16 mouse cellular contexts compared by ENCODE assay signal in genomic region chr16:92402216-92402615, GRCm38 (mm10). TPM values are rescaled to one million over a fixed set of nuclear protein-coding genes. Genes with fewer than 3 reads are reported as not detected.
DNase-seq lines count a peak whose midpoint lies in the region; ATAC-seq and TF ChIP-seq lines count a peak whose summit lies in the region.
"Had no signal": no experiment of that assay in that cellular context is flagged by ENCODE, and none has a peak within 500 bp of the region (broad histone marks: within the 10 kb centered on the region; RNA-seq: fewer than 3 reads in every experiment).

No protein-coding gene starts in this region.

- H3K27ac ChIP-seq in heart, embryonic 13.5 days (replicated peaks), result peak overlapping the region; percentile 61
- H3K27ac ChIP-seq in lung, postnatal 0 days (ENCODE audit: low read length), result peak overlapping the region; percentile 86
- H3K27ac ChIP-seq in embryonic facial prominence, embryonic 13.5 days, result no peak overlapping the region
- peak overlapping the region; percentile 44; the same call in 1 of the 2 replicates for H3K27ac ChIP-seq in stomach, embryonic 15.5 days
- H3K27ac ChIP-seq: forebrain, embryonic 15.5 days had no signal

- no peaks in the 10 kb centered on the region for H3K9me3 ChIP-seq in heart, embryonic 13.5 days
- no peaks in the 10 kb centered on the region for H3K9me3 ChIP-seq in lung, postnatal 0 days (ENCODE audit: low read length)
- H3K9me3 ChIP-seq in embryonic facial prominence, embryonic 13.5 days, result no peaks in the 10 kb centered on the region
- no peaks in the 10 kb centered on the region for H3K9me3 ChIP-seq in stomach, embryonic 15.5 days
- H3K9me3 ChIP-seq: forebrain, embryonic 15.5 days had no signal

- TF ChIP-seq EP300 in lung, postnatal 0 days (IDR thresholded peaks at IDR 0.05), result no peak

- no peak for TF ChIP-seq CTCF in lung, postnatal 0 days (IDR thresholded peaks at IDR 0.05)

- H3K27me3 ChIP-seq in heart, embryonic 13.5 days (replicated peaks), result no peaks in the 10 kb centered on the region
- no peaks in the 10 kb centered on the region for H3K27me3 ChIP-seq in lung, postnatal 0 days (replicated peaks; ENCODE audit: insufficient read depth, low read length)
- H3K27me3 ChIP-seq in embryonic facial prominence, embryonic 13.5 days, result peaks cover 23% of the 10 kb centered on the region
- H3K27me3 ChIP-seq in stomach, embryonic 15.5 days (replicated peaks), result no peaks in the 10 kb centered on the region
- H3K27me3 ChIP-seq: forebrain, embryonic 15.5 days had no signal

- H3K4me2 ChIP-seq in heart, embryonic 13.5 days, result no peak overlapping the region
- H3K4me2 ChIP-seq in lung, postnatal 0 days (replicated peaks; ENCODE audit: low read depth, low read length), result no peak overlapping the region
- no peak overlapping the region for H3K4me2 ChIP-seq in embryonic facial prominence, embryonic 13.5 days
- no peak overlapping the region for H3K4me2 ChIP-seq in stomach, embryonic 15.5 days
- H3K4me2 ChIP-seq: forebrain, embryonic 15.5 days; liver, embryonic 11.5 days had no signal

- peaks cover 64% of the 10 kb centered on the region for H3K4me1 ChIP-seq in heart, embryonic 13.5 days
- peaks cover 28% of the 10 kb centered on the region for H3K4me1 ChIP-seq in lung, postnatal 0 days (ENCODE audit: insufficient read depth, low read depth, low read length)
- peaks cover 60% of the 10 kb centered on the region for H3K4me1 ChIP-seq in embryonic facial prominence, embryonic 13.5 days
- H3K4me1 ChIP-seq in stomach, embryonic 15.5 days, result peaks cover 45% of the 10 kb centered on the region

- intact Hi-C loops in heart, postnatal 10 days (cut with DNase I), result no loop called here
- intact Hi-C loops in gastrocnemius, postnatal 36 days (cut with DNase I), result no loop called here

- 42% methylated on average over 8 of the region's 8 CpGs for WGBS in heart, embryonic 13.5 days
- WGBS in lung, postnatal 0 days, result 44% methylated on average over 8 of the region's 8 CpGs
- WGBS in embryonic facial prominence, embryonic 13.5 days, result 35% methylated on average over 8 of the region's 8 CpGs
- 30% methylated on average over 8 of the region's 8 CpGs for WGBS in stomach, embryonic 15.5 days

- ATAC-seq in heart, embryonic 13.5 days (ENCODE audit: extremely low read depth, insufficient number of reproducible peaks, low FRiP score, low TSS enrichment), result no peak
- no peak for ATAC-seq in lung, postnatal 0 days
- ATAC-seq in embryonic facial prominence, embryonic 13.5 days (ENCODE audit: insufficient number of reproducible peaks, insufficient read depth, low FRiP score, low TSS enrichment, low read depth), result no peak
- ATAC-seq in stomach, embryonic 15.5 days (ENCODE audit: insufficient read depth, low FRiP score, low read depth), result no peak
- ATAC-seq: forebrain, embryonic 15.5 days; inflammation-experienced regulatory T-cells, adult 6 months; midbrain, embryonic 16.5 days had no signal

- DNase-seq in heart, postnatal 10 days, result no peak
- peak; percentile 31 for DNase-seq in lung, postnatal 0 days (ENCODE audit: low spot score)
- no peak for DNase-seq in lung, postnatal 25 days (ENCODE audit: low spot score)
- DNase-seq in retina, embryonic 14.5 days (ENCODE audit: low spot score), result no peak
- no peak for DNase-seq in gastrocnemius, postnatal 36 days
- DNase-seq: thymus, postnatal 36 days had no signal

- peaks cover 1% of the 10 kb centered on the region for H3K36me3 ChIP-seq in heart, embryonic 13.5 days
- H3K36me3 ChIP-seq in lung, postnatal 0 days (ENCODE audit: insufficient read depth, low read length), result no peaks in the 10 kb centered on the region
- no peaks in the 10 kb centered on the region for H3K36me3 ChIP-seq in embryonic facial prominence, embryonic 13.5 days
- no peaks in the 10 kb centered on the region for H3K36me3 ChIP-seq in stomach, embryonic 15.5 days
- H3K36me3 ChIP-seq: forebrain, embryonic 15.5 days had no signal

- no peak overlapping the region for H3K4me3 ChIP-seq in heart, embryonic 13.5 days
- no peak overlapping the region for H3K4me3 ChIP-seq in lung, postnatal 0 days (ENCODE audit: low read depth, low read length)
- no peak overlapping the region for H3K4me3 ChIP-seq in embryonic facial prominence, embryonic 13.5 days
- no peak overlapping the region for H3K4me3 ChIP-seq in stomach, embryonic 15.5 days (replicated peaks)
- H3K4me3 ChIP-seq: forebrain, embryonic 15.5 days had no signal

- peak overlapping the region; percentile 74 for H3K9ac ChIP-seq in heart, embryonic 13.5 days
- 0 out of 2 replicates have a peak overlapping the region, but pooled peaks have one; percentile 19 for H3K9ac ChIP-seq in lung, postnatal 0 days (replicated peaks; ENCODE audit: low read depth)
- H3K9ac ChIP-seq in embryonic facial prominence, embryonic 13.5 days, result peak overlapping the region; percentile 17; the same call in 1 of the 2 replicates
- H3K9ac ChIP-seq in stomach, embryonic 15.5 days, result no peak overlapping the region
- H3K9ac ChIP-seq: forebrain, embryonic 15.5 days had no signal

RNA-seq across cellular contexts. Expression of gene Kcne1, which starts 42.9 kb away (rescaled TPM):
- 105 and 125 TPM in 2 replicates for polyA plus RNA-seq in heart, embryonic 13.5 days (2015; fragmentation: Nextera tagmentation; extraction: Ambion mirVana)
- total RNA-seq in heart, postnatal 10 days (2021), result 100 to 1,000 TPM; 415 to 442 TPM
- polyA plus RNA-seq in lung, postnatal 0 days (2015; fragmentation: Nextera tagmentation; extraction: Ambion mirVana), result 0.14 TPM in 1 of 2 replicates, not detected in the other
- 0.13 and 0.74 TPM in 2 replicates for polyA plus RNA-seq in embryonic facial prominence, embryonic 13.5 days (2015; fragmentation: Nextera tagmentation; extraction: Ambion mirVana)
- polyA plus RNA-seq in stomach, embryonic 15.5 days (2015; fragmentation: Nextera tagmentation; extraction: Ambion mirVana), result 0.22 and 0.60 TPM in 2 replicates
- not detected for total RNA-seq in gastrocnemius, postnatal 36 days (2021)
- total RNA-seq: layer of hippocampus, postnatal 10 days; MEL had no signal
- polyA plus RNA-seq: forebrain, embryonic 15.5 days; inflammation-experienced regulatory T-cells, adult 6 months; liver, embryonic 11.5 days; midbrain, embryonic 16.5 days; spleen, adult 2 months had no signal

Comparison
In these comparisons a context has a peak if more than half of its experiments do, and no peak if none do; other contexts are left out.
1. RNA of gene Kcne1, which starts 42.9 kb away (polyA plus RNA-seq): 105 to 125 TPM in heart, embryonic 13.5 days; 0.22 to 0.60 TPM in stomach, embryonic 15.5 days, 0.14 TPM in lung, postnatal 0 days and 0.13 to 0.74 TPM in embryonic facial prominence, embryonic 13.5 days; every median in the first group is over 10 times any median in the second.